Mouse (Mus musculus): Measurements from ENCODE around the gene Ptprm.

The Ptprm gene

GRCm38 (mm10) chr17:66769365-66770363 lies 584.6 kb downstream of the Ptprm start:
- no peaks in the 10 kb centered on the region for H3K36me3 ChIP-seq (ENCODE audit: control insufficient read depth, insufficient read depth, low read length, poor library complexity, severe bottlenecking)
- DNase-seq (ENCODE audit: low read depth, low spot score), result no peak
- H3K27me3 ChIP-seq (ENCODE audit: control insufficient read depth, insufficient read depth, low read length, poor library complexity, severe bottlenecking), result no peaks in the 10 kb centered on the region

- Histone ChIP-seq H3K27me3 (ENCODE audit: control insufficient read depth, insufficient read depth, low read length, poor library complexity, severe bottlenecking) (no peaks in the 10 kb centered on the region), H3K36me3 (ENCODE audit: control insufficient read depth, insufficient read depth, low read length, poor library complexity, severe bottlenecking) (no peaks in the 10 kb centered on the region)
- DNase-seq (ENCODE audit: low read depth, low spot score), result no peak
Measured at GRCm38 (mm10) chr17:66768689-66769275, 585.5 kb downstream of the Ptprm start.

GRCm38 (mm10) chr17:66766166-66766565 lies 588.1 kb downstream of the Ptprm start:
- no peak for DNase-seq (ENCODE audit: low read depth, low spot score)
- Histone ChIP-seq H3K27me3 (ENCODE audit: control insufficient read depth, insufficient read depth, low read length, poor library complexity, severe bottlenecking) (no peaks in the 10 kb centered on the region), H3K36me3 (ENCODE audit: control insufficient read depth, insufficient read depth, low read length, poor library complexity, severe bottlenecking) (no peaks in the 10 kb centered on the region)

GRCm38 (mm10) chr17:66764435-66764834 lies 589.8 kb downstream of the Ptprm start:
- H3K36me3 ChIP-seq (ENCODE audit: control insufficient read depth, insufficient read depth, low read length, poor library complexity, severe bottlenecking), result no peaks in the 10 kb centered on the region
- no peaks in the 10 kb centered on the region for H3K27me3 ChIP-seq (ENCODE audit: control insufficient read depth, insufficient read depth, low read length, poor library complexity, severe bottlenecking)
- DNase-seq (ENCODE audit: low read depth, low spot score), result no peak

- no peak for DNase-seq (ENCODE audit: low read depth, low spot score)
- H3K27me3 ChIP-seq (ENCODE audit: control insufficient read depth, insufficient read depth, low read length, poor library complexity, severe bottlenecking), result no peaks in the 10 kb centered on the region
- H3K36me3 ChIP-seq (ENCODE audit: control insufficient read depth, insufficient read depth, low read length, poor library complexity, severe bottlenecking), result no peaks in the 10 kb centered on the region
Measured at GRCm38 (mm10) chr17:66762716-66763115, 591.5 kb downstream of the Ptprm start.

- Histone ChIP-seq H3K36me3 (ENCODE audit: control insufficient read depth, insufficient read depth, low read length, poor library complexity, severe bottlenecking) (no peaks in the 10 kb centered on the region), H3K27me3 (ENCODE audit: control insufficient read depth, insufficient read depth, low read length, poor library complexity, severe bottlenecking) (no peaks in the 10 kb centered on the region)
- DNase-seq (ENCODE audit: low read depth, low spot score), result no peak
Measured at GRCm38 (mm10) chr17:66761326-66762296, 592.6 kb downstream of the Ptprm start.

GRCm38 (mm10) chr17:66757025-66757511 lies 597.2 kb downstream of the Ptprm start:
- Histone ChIP-seq H3K27me3 (ENCODE audit: control insufficient read depth, insufficient read depth, low read length, poor library complexity, severe bottlenecking) (no peaks in the 10 kb centered on the region), H3K36me3 (ENCODE audit: control insufficient read depth, insufficient read depth, low read length, poor library complexity, severe bottlenecking) (no peaks in the 10 kb centered on the region)
- no peak for DNase-seq (ENCODE audit: low read depth, low spot score)

- Histone ChIP-seq H3K27me3 (ENCODE audit: control insufficient read depth, insufficient read depth, low read length, poor library complexity, severe bottlenecking) (no peaks in the 10 kb centered on the region), H3K36me3 (ENCODE audit: control insufficient read depth, insufficient read depth, low read length, poor library complexity, severe bottlenecking) (no peaks in the 10 kb centered on the region)
- DNase-seq (ENCODE audit: low read depth, low spot score), result no peak
Measured at GRCm38 (mm10) chr17:66756500-66756899, 597.8 kb downstream of the Ptprm start.

GRCm38 (mm10) chr17:66755191-66755654 lies 599.0 kb downstream of the Ptprm start:
- Histone ChIP-seq H3K27me3 (ENCODE audit: control insufficient read depth, insufficient read depth, low read length, poor library complexity, severe bottlenecking) (no peaks in the 10 kb centered on the region), H3K36me3 (ENCODE audit: control insufficient read depth, insufficient read depth, low read length, poor library complexity, severe bottlenecking) (no peaks in the 10 kb centered on the region)
- no peak for DNase-seq (ENCODE audit: low read depth, low spot score)

GRCm38 (mm10) chr17:66754208-66754865 lies 599.9 kb downstream of the Ptprm start:
- Histone ChIP-seq H3K27me3 (ENCODE audit: control insufficient read depth, insufficient read depth, low read length, poor library complexity, severe bottlenecking) (no peaks in the 10 kb centered on the region), H3K36me3 (ENCODE audit: control insufficient read depth, insufficient read depth, low read length, poor library complexity, severe bottlenecking) (no peaks in the 10 kb centered on the region)
- no peak for DNase-seq (ENCODE audit: low read depth, low spot score)

- Histone ChIP-seq H3K36me3 (ENCODE audit: control insufficient read depth, insufficient read depth, low read length, poor library complexity, severe bottlenecking) (no peaks in the 10 kb centered on the region), H3K27me3 (ENCODE audit: control insufficient read depth, insufficient read depth, low read length, poor library complexity, severe bottlenecking) (no peaks in the 10 kb centered on the region)
- no peak for DNase-seq (ENCODE audit: low read depth, low spot score)
Measured at GRCm38 (mm10) chr17:66751746-66752145, 602.5 kb downstream of the Ptprm start.

- DNase-seq (ENCODE audit: low read depth, low spot score), result no peak
Measured at GRCm38 (mm10) chr17:66750481-66751206, 603.6 kb downstream of the Ptprm start.

GRCm38 (mm10) chr17:66749976-66750375 lies 604.3 kb downstream of the Ptprm start:
- H3K36me3 ChIP-seq (ENCODE audit: control insufficient read depth, insufficient read depth, low read length, poor library complexity, severe bottlenecking), result no peaks in the 10 kb centered on the region
- no peak for DNase-seq (ENCODE audit: low read depth, low spot score)
- H3K27me3 ChIP-seq (ENCODE audit: control insufficient read depth, insufficient read depth, low read length, poor library complexity, severe bottlenecking), result no peaks in the 10 kb centered on the region

More at GRCm38 (mm10) chr17:66750481-66751206, 603.6 kb downstream of the Ptprm start:
- Histone ChIP-seq H3K27me3 (ENCODE audit: control insufficient read depth, insufficient read depth, low read length, poor library complexity, severe bottlenecking) (no peaks in the 10 kb centered on the region), H3K36me3 (ENCODE audit: control insufficient read depth, insufficient read depth, low read length, poor library complexity, severe bottlenecking) (no peaks in the 10 kb centered on the region)

All from splenic B cell, adult 2 months (primary cell).